Mouse (Mus musculus) G1E-ER4 (cell line): ENCODE data around the gene Gm3727. TPM values are rescaled to one million over a fixed set of nuclear protein-coding genes. Genes with fewer than 3 reads are reported as not detected.
"Not testable (repeated sequence)": the region's sequence is repeated elsewhere in the genome, so short reads cannot be mapped to it uniquely, and the experiment has no call there.

Experiments
- GATA1 ChIP-seq: IDR thresholded peaks from one replicate; pipeline ENCODE4 v1.8.0; 2012; ENCODE audit warnings: low read length, inconsistent platforms
- polyA plus RNA-seq: library from polyadenylated mRNA; stranded (reverse); fragments of >175 nt; gene quantifications from 2 replicates; pipeline ENCODE4 v1.2.3, GENCODE M21; 2012

Gene Gm3727
- polyA plus RNA-seq, result not detected in 2 replicates

GRCm38 (mm10) chr14:7264614-7265013 is at the start of gene Gm3727:
Gene Gm3727, minus strand, starts transcription at chr14:7264714.
- TF ChIP-seq GATA1, result not testable (repeated sequence)

Other genes starting within 250 kb of the Gm3727 start
- gene Gm10406, start 237.3 kb downstream of the Gm3727 start, polyA plus RNA-seq, result not detected in 2 replicates
- gene Gm3685, start 219.7 kb downstream of the Gm3727 start, polyA plus RNA-seq, result not detected in 2 replicates
- not detected in 2 replicates for gene Gm3696, start 164.1 kb downstream of the Gm3727 start, polyA plus RNA-seq
- gene Gm6676, start 139.3 kb downstream of the Gm3727 start, polyA plus RNA-seq, result not detected in 2 replicates
- not detected in 2 replicates for gene Gm3512, start 90.2 kb downstream of the Gm3727 start, polyA plus RNA-seq
- not detected in 2 replicates for gene Gm16434, start 70.2 kb downstream of the Gm3727 start, polyA plus RNA-seq
- gene Gm3739, start 50.3 kb upstream of the Gm3727 start, polyA plus RNA-seq, result not detected in 2 replicates
- gene Gm5797, start 67.7 kb upstream of the Gm3727 start, polyA plus RNA-seq, result not detected in 2 replicates
- gene Gm8374, start 100.4 kb upstream of the Gm3727 start, polyA plus RNA-seq, result not detected in 2 replicates
- gene Gm3755, start 186.2 kb upstream of the Gm3727 start, polyA plus RNA-seq, result not detected in 2 replicates
- not detected in 2 replicates for gene Gm3752, start 219.0 kb upstream of the Gm3727 start, polyA plus RNA-seq